30 mouse cellular contexts compared by ENCODE assay signal in genomic region chr5:36564530-36564929, GRCm38 (mm10). TPM values are rescaled to one million over a fixed set of nuclear protein-coding genes. Genes with fewer than 3 reads are reported as not detected.
DNase-seq lines count a peak whose midpoint lies in the region; ATAC-seq lines count a peak whose summit lies in the region.
"Had no signal": no experiment of that assay in that cellular context is flagged by ENCODE, and none has a peak within 500 bp of the region (broad histone marks: within the 10 kb centered on the region; RNA-seq: fewer than 3 reads in every experiment).

No protein-coding gene starts in this region.

- no peak overlapping the region; the same call in 1 of the 2 replicates for H3K27ac ChIP-seq in liver, embryonic 13.5 days
- H3K27ac ChIP-seq in forebrain, embryonic 11.5 days (ENCODE audit: low read depth, low read length) = no peak overlapping the region
- H3K27ac ChIP-seq: embryonic facial prominence, embryonic 10.5 days; embryonic facial prominence, embryonic 15.5 days; heart, embryonic 10.5 days; heart, embryonic 15.5 days; hindbrain, embryonic 12.5 days; hindbrain, postnatal 0 days; intestine, embryonic 15.5 days; neural tube, embryonic 12.5 days had no signal

- WGBS in liver, embryonic 13.5 days (ENCODE audit: insufficient replicate concordance) = 25% methylated on average over 9 of the region's 9 CpGs
- WGBS in forebrain, embryonic 11.5 days = 92% methylated on average over 9 of the region's 9 CpGs

- DNase-seq in liver, embryonic 13.5 days = no peak
- no peak for DNase-seq in forebrain, embryonic 11.5 days (ENCODE audit: low spot score)
- DNase-seq in urinary bladder, postnatal 25 days (ENCODE audit: low spot score) = no peak
- no peak for DNase-seq in retina, postnatal 1 day
- DNase-seq: adrenal gland, postnatal 10 days; cerebellum, adult 18-20 months; gastrocnemius, postnatal 10 days; kidney, adult 2 months; kidney, postnatal 36 days; layer of hippocampus, postnatal 36 days; lung, embryonic 14.5 days; lung, postnatal 14 days; right cerebral cortex, postnatal 14 days; thymus, postnatal 4 days had no signal

- peaks cover 84% of the 10 kb centered on the region for H3K4me1 ChIP-seq in megakaryocyte, embryonic 14.5 days
- H3K4me1 ChIP-seq in liver, embryonic 13.5 days (replicated peaks) = peaks cover 88% of the 10 kb centered on the region
- H3K4me1 ChIP-seq in forebrain, embryonic 11.5 days (replicated peaks; ENCODE audit: control insufficient read depth, insufficient read depth, low read length) = no peaks in the 10 kb centered on the region; the same call in 1 of the 2 replicates

- H3K4me3 ChIP-seq in megakaryocyte, embryonic 14.5 days (replicated peaks) = peak overlapping the region; percentile 86
- H3K4me3 ChIP-seq in liver, embryonic 13.5 days (replicated peaks) = no peak overlapping the region
- H3K4me3 ChIP-seq in forebrain, embryonic 11.5 days (ENCODE audit: low read depth, low read length) = no peak overlapping the region
- H3K4me3 ChIP-seq: embryonic facial prominence, embryonic 10.5 days; embryonic facial prominence, embryonic 15.5 days; heart, embryonic 10.5 days; heart, embryonic 15.5 days; hindbrain, embryonic 12.5 days; intestine, embryonic 15.5 days; neural tube, embryonic 12.5 days had no signal

- H3K27me3 ChIP-seq in megakaryocyte, embryonic 14.5 days (replicated peaks) = no peaks in the 10 kb centered on the region
- H3K27me3 ChIP-seq in liver, embryonic 13.5 days = no peaks in the 10 kb centered on the region
- no peaks in the 10 kb centered on the region for H3K27me3 ChIP-seq in forebrain, embryonic 11.5 days (ENCODE audit: control insufficient read depth, insufficient read depth, low read length)
- H3K27me3 ChIP-seq: CH12.LX; embryonic facial prominence, embryonic 15.5 days; heart, embryonic 15.5 days; hindbrain, embryonic 12.5 days; intestine, embryonic 15.5 days; neural tube, embryonic 12.5 days; Patski had no signal

- H3K9ac ChIP-seq in liver, embryonic 13.5 days = no peak overlapping the region
- no peak overlapping the region for H3K9ac ChIP-seq in forebrain, embryonic 11.5 days (ENCODE audit: low read length)
- H3K9ac ChIP-seq: embryonic facial prominence, embryonic 15.5 days; heart, embryonic 15.5 days; hindbrain, embryonic 12.5 days; intestine, embryonic 15.5 days; lung, embryonic 14.5 days; neural tube, embryonic 12.5 days had no signal

- ATAC-seq in megakaryocyte, adult 5-6 weeks (ENCODE audit: poor library complexity, severe bottlenecking) = no peak
- peak; percentile 44 for ATAC-seq in common myeloid progenitor, adult 5-6 weeks (replicated peaks; ENCODE audit: low read depth, poor library complexity, severe bottlenecking)
- peak; percentile 45 for ATAC-seq in liver, embryonic 13.5 days (ENCODE audit: low read depth)
- ATAC-seq in megakaryocyte-erythroid progenitor cell, adult 5-6 weeks (replicated peaks; ENCODE audit: low FRiP score, low TSS enrichment, poor library complexity, severe bottlenecking) = peak; percentile 89
- ATAC-seq in forebrain, embryonic 11.5 days (replicated peaks; ENCODE audit: low FRiP score) = no peak
- ATAC-seq: forebrain, embryonic 16.5 days; hindbrain, postnatal 0 days; intestine, embryonic 15.5 days; midbrain, embryonic 16.5 days; Patski had no signal

- no peak overlapping the region for H3K4me2 ChIP-seq in liver, embryonic 13.5 days
- H3K4me2 ChIP-seq in forebrain, embryonic 11.5 days (ENCODE audit: low read depth, low read length, severe bottlenecking) = no peak overlapping the region
- H3K4me2 ChIP-seq: embryonic facial prominence, embryonic 15.5 days; heart, embryonic 15.5 days; hindbrain, embryonic 12.5 days; intestine, embryonic 15.5 days; lung, embryonic 14.5 days; neural tube, embryonic 12.5 days had no signal

- H3K36me3 ChIP-seq in megakaryocyte, embryonic 14.5 days (replicated peaks; ENCODE audit: low read length) = peaks cover 72% of the 10 kb centered on the region
- H3K36me3 ChIP-seq in liver, embryonic 13.5 days = no peaks in the 10 kb centered on the region
- H3K36me3 ChIP-seq in forebrain, embryonic 11.5 days (ENCODE audit: control insufficient read depth, insufficient read depth, low read length) = no peaks in the 10 kb centered on the region
- H3K36me3 ChIP-seq: embryonic facial prominence, embryonic 10.5 days; embryonic facial prominence, embryonic 15.5 days; heart, embryonic 10.5 days; heart, embryonic 15.5 days; hindbrain, embryonic 12.5 days; intestine, embryonic 15.5 days; neural tube, embryonic 12.5 days had no signal

- no peaks in the 10 kb centered on the region for H3K9me3 ChIP-seq in megakaryocyte, embryonic 14.5 days
- H3K9me3 ChIP-seq in liver, embryonic 13.5 days (replicated peaks) = no peaks in the 10 kb centered on the region
- H3K9me3 ChIP-seq in forebrain, embryonic 11.5 days (ENCODE audit: control insufficient read depth, low read length) = no peaks in the 10 kb centered on the region
- H3K9me3 ChIP-seq: embryonic facial prominence, embryonic 10.5 days; embryonic facial prominence, embryonic 15.5 days; heart, embryonic 10.5 days; heart, embryonic 15.5 days; hindbrain, embryonic 12.5 days; intestine, embryonic 15.5 days; neural tube, embryonic 12.5 days had no signal

RNA-seq across cellular contexts. Expression of gene Tbc1d14, which starts 28.5 kb away (rescaled TPM):
- 7.1 and 8.7 TPM in 2 replicates for polyA plus RNA-seq in megakaryocyte, embryonic 14.5 days (2012; ENCODE audit: insufficient read depth, low replicate concordance)
- total RNA-seq in megakaryocyte, adult 5-6 weeks (2015) = 22.3 and 25.5 TPM in 2 replicates
- 11.2 and 16.2 TPM in 2 replicates for total RNA-seq in megakaryocyte, adult 5-6 weeks (2017)
- 14.1 and 14.8 TPM in 2 replicates for total RNA-seq in common myeloid progenitor, adult 5-6 weeks (2017)
- 9.4 and 10.9 TPM in 2 replicates for polyA plus RNA-seq in liver, embryonic 13.5 days (2015; fragmentation: Nextera tagmentation; extraction: Ambion mirVana)
- total RNA-seq in megakaryocyte-erythroid progenitor cell, adult 5-6 weeks (2014; fragmentation: Nextera tagmentation) = 23.7 and 24.0 TPM in 2 replicates
- 8.5 and 14.8 TPM in 2 replicates for total RNA-seq in megakaryocyte-erythroid progenitor cell, adult 5-6 weeks (2017)
- 48.3 and 50.8 TPM in 2 replicates for polyA plus RNA-seq in forebrain, embryonic 11.5 days (2014; fragmentation: Nextera tagmentation; extraction: Ambion mirVana)

Comparison
In these comparisons a context has a peak if more than half of its experiments do, and no peak if none do; other contexts are left out.
1. ATAC-seq: peak in common myeloid progenitor, adult 5-6 weeks (single experiment), liver, embryonic 13.5 days (single experiment) and megakaryocyte-erythroid progenitor cell, adult 5-6 weeks (single experiment); none in megakaryocyte, adult 5-6 weeks (single experiment) and forebrain, embryonic 11.5 days (single experiment).